Mouse (Mus musculus) limb, embryonic 15.5 days (tissue): ENCODE data around the gene Smcr8. TPM values are rescaled to one million over a fixed set of nuclear protein-coding genes. Genes with fewer than 3 reads are reported as not detected.
"Not testable (repeated sequence)": the region's sequence is repeated elsewhere in the genome, so short reads cannot be mapped to it uniquely, and the experiment has no call there.

ENCODE experiments used
- ATAC-seq: fragments of 200-750 bp; cut with Nextera tagmentation; 2 replicates; pipeline ENCODE4 v1.8.0; 2017; ENCODE audit warnings: low read depth, moderate TSS enrichment; ENCODE audit not compliant: insufficient number of reproducible peaks, low FRiP score, low TSS enrichment
- H3K27ac ChIP-seq: fragments of 300-500 bp; sonication (generic); 2 replicates; pipeline ENCODE4 v1.5.1; 2015; ENCODE audit warnings: moderate library complexity, mild to moderate bottlenecking, inconsistent platforms
- H3K27me3 ChIP-seq: fragments of 300-500 bp; sonication (generic); 2 replicates; pipeline ENCODE4 v1.6.1; 2015; ENCODE audit warnings: inconsistent platforms
- H3K36me3 ChIP-seq: fragments of 300-500 bp; sonication (generic); 2 replicates; pipeline ENCODE4 v1.6.1; 2015; ENCODE audit warnings: inconsistent platforms
- H3K4me1 ChIP-seq: fragments of 300-500 bp; sonication (generic); 2 replicates; pipeline ENCODE4 v1.6.1; 2015; ENCODE audit warnings: inconsistent platforms
- H3K4me2 ChIP-seq: fragments of 300-500 bp; sonication (generic); 2 replicates; pipeline ENCODE4 v1.6.1; 2015; ENCODE audit warnings: mild to moderate bottlenecking, inconsistent platforms
- H3K4me3 ChIP-seq: fragments of 300-500 bp; sonication (generic); 2 replicates; pipeline ENCODE4 v1.5.1; 2015; ENCODE audit warnings: mild to moderate bottlenecking, inconsistent platforms
- H3K9ac ChIP-seq: fragments of 300-500 bp; sonication (generic); 2 replicates; pipeline ENCODE4 v1.6.1; 2015; ENCODE audit warnings: inconsistent platforms
- H3K9me3 ChIP-seq: fragments of 300-500 bp; sonication (generic); 2 replicates; pipeline ENCODE4 v1.6.1; 2016; ENCODE audit warnings: inconsistent platforms
- WGBS: fragments of 180-500 bp; shearing (Covaris S2); methylation state at CpG from one replicate; pipeline ENCODE4 v1.1.7; 2015; 5-methylcytosine and 5-hydroxymethylcytosine counted together
- polyA plus RNA-seq: library from polyadenylated mRNA; unstranded; fragments of >200 nt; fragmentation: Nextera tagmentation; extraction: Ambion mirVana; gene quantifications from 2 replicates; pipeline ENCODE4 v1.2.1, GENCODE M21; 2015

The Smcr8 gene
- polyA plus RNA-seq, 1 experiment from 2014 or later, result 5.6 TPM

DNA sequence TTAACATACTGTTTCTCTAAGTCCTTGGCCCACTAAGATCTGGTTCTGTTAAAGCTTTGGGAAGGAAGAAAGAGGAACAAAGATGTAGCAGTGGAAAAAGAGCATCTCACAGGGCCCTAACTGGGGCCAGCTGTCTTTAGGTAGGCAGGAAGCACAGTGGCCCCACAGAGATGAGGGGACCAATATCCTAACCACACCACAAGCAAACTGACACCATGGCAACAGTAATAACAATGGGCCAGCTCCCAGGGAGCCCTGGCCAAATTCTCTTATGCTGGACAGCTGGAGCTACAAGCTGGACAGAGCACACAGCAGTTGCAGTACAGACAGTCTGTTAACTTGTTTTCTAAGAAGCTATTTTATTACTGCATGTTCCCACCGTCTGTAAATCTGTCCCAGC is 10.3 kb downstream of the Smcr8 start:
- Histone ChIP-seq H3K27me3 (no peaks in the 10 kb centered on the region), H3K9ac (no peak overlapping the region), H3K36me3 (peaks cover 74% of the 10 kb centered on the region), H3K27ac (no peak overlapping the region), H3K4me2 (no peak overlapping the region), H3K4me3 (no peak overlapping the region), H3K9me3 (no peaks in the 10 kb centered on the region), H3K4me1 (0 out of 2 replicates have a peak, but pooled peaks cover 1% of the 10 kb centered on the region)
- whole genome bisulfite sequencing, result 46% methylated on average over 1 of the region's 1 CpGs
- no peak for ATAC-seq

DNA sequence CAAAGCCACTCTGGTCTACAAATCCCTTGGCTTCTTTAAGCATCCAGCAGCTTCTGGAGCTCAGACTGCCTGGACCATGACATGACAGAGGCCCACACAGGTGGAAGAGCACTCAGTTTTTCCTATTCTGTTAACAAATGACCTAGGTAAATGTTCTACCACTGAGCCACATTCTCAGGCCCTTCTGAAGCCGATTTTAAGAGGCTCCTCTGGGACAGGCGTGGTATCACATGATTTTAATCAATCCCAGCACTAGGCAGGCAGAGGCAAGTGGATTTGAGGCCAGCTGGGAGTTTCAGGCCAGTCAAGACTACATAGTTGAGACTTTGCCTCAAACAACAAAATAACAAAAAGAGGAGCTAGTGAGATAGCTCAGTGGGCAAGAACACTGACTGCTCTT is 13.1 kb downstream of the Smcr8 start:
- peaks cover 72% of the 10 kb centered on the region for H3K36me3 ChIP-seq
- H3K9me3 ChIP-seq, result no peaks in the 10 kb centered on the region
- no peak overlapping the region for H3K4me3 ChIP-seq
- H3K27ac ChIP-seq, result no peak overlapping the region
- no peak overlapping the region for H3K9ac ChIP-seq
- H3K27me3 ChIP-seq, result no peaks in the 10 kb centered on the region
- no peaks in the 10 kb centered on the region for H3K4me1 ChIP-seq
- 46% methylated on average over 2 of the region's 2 CpGs for WGBS
- H3K4me2 ChIP-seq, result no peak overlapping the region
- no peak for ATAC-seq

DNA sequence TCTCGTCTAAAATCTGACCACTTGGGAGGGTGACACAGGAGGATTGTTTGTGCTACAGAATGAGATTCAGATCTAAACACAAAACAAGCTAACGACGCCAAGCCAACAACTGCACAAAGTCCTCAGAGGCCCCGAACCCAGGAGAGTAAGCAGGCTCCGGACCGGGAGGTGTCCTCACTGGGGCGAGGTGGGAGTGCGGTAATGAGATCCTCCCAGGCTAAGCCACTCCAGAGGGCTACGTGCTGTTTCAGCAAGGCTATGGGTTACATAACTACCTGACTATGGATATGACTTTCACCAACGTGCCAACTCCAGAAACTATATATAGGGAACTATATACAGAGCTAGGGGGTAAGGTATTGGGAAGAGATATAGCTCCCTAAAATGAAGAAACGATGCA is 19.0 kb downstream of the Smcr8 start:
- ATAC-seq, result no peak
- no peak overlapping the region for H3K4me2 ChIP-seq
- no peaks in the 10 kb centered on the region for H3K9me3 ChIP-seq
- no peak overlapping the region for H3K27ac ChIP-seq
- H3K9ac ChIP-seq, result no peak overlapping the region
- H3K4me3 ChIP-seq, result no peak overlapping the region
- no peaks in the 10 kb centered on the region for H3K27me3 ChIP-seq
- 90% methylated on average over 11 of the region's 11 CpGs for WGBS
- H3K36me3 ChIP-seq, result peaks cover 64% of the 10 kb centered on the region
- H3K4me1 ChIP-seq, result no peaks in the 10 kb centered on the region

DNA sequence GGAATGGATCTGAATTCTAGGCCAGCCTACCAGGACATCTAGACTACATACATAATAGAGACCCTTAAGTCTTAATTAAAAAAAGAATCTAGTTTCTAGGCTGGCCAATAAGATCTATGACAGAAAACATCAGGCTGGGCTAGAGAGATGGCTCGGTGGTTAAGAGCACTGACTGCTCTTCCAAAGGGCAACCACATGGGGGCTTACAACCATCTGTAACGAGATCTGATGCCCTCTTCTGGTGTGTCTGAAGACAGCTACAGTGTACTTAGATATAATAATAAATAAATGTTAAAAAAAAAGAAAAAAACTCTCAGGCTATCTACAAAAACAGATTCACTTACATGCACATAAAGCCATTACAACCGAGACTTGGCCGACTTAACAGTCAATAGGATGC is 22.7 kb downstream of the Smcr8 start:
- Histone ChIP-seq H3K36me3 (peaks cover 56% of the 10 kb centered on the region), H3K9ac (no peak overlapping the region), H3K4me1 (no peaks in the 10 kb centered on the region), H3K27me3 (no peaks in the 10 kb centered on the region), H3K9me3 (no peaks in the 10 kb centered on the region), H3K27ac (no peak overlapping the region), H3K4me3 (no peak overlapping the region), H3K4me2 (no peak overlapping the region)
- WGBS, result 83% methylated on average over 4 of the region's 4 CpGs
- no peak for ATAC-seq

DNA sequence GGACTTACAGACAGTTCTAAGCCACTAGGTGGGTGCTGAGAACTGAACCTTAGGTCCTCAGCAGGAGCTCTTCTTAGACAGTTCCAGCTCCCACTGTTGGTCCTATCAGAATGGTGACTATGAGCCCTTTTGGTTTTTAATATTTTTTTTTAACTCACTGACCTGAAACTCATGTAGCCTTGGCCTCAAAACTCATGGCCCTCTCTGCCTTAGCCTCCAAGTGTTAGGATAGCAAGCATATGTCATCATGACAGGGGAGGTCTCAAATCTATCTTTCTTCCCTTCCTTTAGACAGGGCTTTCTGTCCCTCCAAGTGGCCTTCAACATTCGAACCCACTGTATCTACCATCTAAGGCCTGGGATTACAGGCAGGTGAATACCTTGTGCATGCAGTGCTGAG is 23.6 kb downstream of the Smcr8 start:
- Histone ChIP-seq H3K27me3 (no peaks in the 10 kb centered on the region), H3K27ac (no peak overlapping the region), H3K9ac (no peak overlapping the region), H3K9me3 (no peaks in the 10 kb centered on the region), H3K36me3 (peaks cover 54% of the 10 kb centered on the region), H3K4me1 (no peaks in the 10 kb centered on the region), H3K4me2 (no peak overlapping the region), H3K4me3 (no peak overlapping the region)
- WGBS, result 89% methylated on average over 1 of the region's 1 CpGs
- ATAC-seq, result no peak

DNA sequence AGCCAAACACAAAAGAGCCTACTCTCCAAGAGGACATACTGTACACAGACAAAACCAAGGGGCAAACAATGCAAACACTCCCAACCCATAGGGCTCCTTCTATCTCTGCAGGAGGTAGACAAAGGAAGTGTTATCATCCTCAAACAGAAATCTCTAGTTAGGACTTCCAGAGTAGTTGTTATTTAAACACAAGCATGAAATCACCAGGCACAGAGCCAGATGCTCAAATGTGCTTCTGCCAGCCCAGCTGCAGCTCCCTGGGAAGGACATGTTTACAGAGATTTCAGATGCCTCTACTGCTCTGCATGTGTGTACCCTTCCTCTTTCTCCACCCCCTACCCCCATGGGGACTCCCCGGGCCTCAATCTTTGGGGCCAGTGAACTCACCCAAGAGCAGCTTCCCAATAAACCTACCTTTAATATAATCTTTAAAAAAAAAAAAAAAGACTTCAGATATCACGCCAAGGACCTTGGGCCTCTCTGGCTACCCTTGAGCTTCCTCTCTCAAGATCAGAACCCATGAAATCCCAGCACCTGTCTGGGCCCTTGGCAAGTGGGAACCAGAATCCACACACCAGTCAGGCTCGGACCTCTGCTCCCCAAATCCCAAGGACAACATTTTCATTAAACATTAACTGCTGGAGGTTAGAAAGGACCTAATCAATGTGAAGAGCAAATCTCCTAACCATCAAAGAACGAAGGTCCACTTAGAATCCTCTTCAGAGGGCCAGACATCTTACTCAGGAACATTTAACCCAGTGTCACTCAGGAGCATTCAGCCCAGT is 31.2 kb downstream of the Smcr8 start:
- WGBS, result 80% methylated on average over 4 of the region's 4 CpGs
- Histone ChIP-seq H3K36me3 (no peaks in the 10 kb centered on the region), H3K4me2 (no peak overlapping the region), H3K9ac (no peak overlapping the region), H3K4me3 (no peak overlapping the region), H3K9me3 (no peaks in the 10 kb centered on the region), H3K4me1 (peaks cover 20% of the 10 kb centered on the region), H3K27ac (no peak overlapping the region), H3K27me3 (no peaks in the 10 kb centered on the region)
- no peak for ATAC-seq

DNA sequence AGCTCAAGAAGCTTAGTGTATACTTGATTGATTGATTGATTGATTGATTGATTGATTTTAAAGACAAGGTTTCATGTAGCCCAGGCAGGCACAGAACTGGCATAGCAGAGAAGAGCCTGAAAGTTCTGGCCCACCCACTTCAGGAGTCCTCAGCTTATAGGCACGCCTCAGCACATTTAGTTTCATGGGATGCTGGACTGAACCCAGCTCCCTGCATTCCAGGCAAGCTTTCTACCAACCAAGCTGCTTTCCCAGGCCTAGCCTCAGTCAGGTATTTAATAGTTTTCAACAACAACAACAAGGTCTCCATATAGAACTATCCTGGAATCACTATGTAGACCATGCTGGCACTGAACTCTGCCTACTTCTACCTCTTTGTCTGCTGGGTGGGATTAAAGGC is 32.2 kb downstream of the Smcr8 start:
- Histone ChIP-seq H3K4me2 (peak overlapping the region; percentile 84), H3K27me3 (no peaks in the 10 kb centered on the region), H3K36me3 (no peaks in the 10 kb centered on the region), H3K4me3 (peak overlapping the region; percentile 47), H3K4me1 (peaks cover 20% of the 10 kb centered on the region), H3K27ac (no peak overlapping the region), H3K9me3 (no peaks in the 10 kb centered on the region), H3K9ac (no peak overlapping the region)
- WGBS, result 20% methylated on average over 1 of the region's 1 CpGs
- ATAC-seq, result no peak

DNA sequence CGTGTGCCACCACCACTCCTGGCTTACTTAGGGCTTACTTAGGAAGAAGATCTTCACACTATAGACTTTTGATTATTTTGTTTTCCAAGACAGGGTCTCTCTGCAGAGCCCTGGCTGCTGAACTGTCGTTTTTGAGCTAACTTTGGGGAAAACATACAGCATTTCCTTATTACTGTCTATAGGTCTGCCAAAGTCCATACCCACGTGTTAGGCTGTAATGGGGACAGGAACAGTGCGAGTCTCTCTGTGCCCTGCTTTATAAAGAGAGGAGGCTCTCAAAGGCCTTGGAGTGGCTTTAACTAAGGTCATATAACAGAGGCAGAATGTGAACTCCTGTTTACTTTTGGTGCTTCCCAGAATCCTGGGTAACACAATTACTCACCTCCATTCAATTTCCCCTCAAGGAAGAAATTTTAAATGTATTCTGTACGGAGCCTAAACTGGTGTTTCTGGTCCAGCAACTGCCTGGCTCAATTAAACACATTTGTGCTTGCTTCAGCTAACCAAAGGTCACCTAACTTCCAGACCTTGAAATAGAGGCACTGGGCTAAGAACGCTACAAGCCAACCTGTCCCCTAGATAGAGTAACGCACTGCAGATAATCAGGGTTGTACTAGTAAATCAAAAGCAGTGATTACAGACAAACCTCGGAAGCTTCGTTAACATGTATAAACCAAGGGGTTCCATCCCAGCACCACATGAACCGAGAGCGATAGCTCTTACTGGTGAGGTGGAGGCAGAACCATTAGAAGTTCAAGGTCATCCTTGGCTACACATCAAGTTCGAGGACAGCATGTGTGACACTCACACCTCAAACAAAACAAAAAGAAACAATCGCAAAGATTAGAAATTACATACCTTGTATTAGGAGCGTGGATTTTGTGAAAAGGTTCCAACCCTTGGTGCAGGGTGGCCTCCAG is 33.0 kb downstream of the Smcr8 start:
- Histone ChIP-seq H3K4me2 (peak overlapping the region; percentile 84), H3K4me1 (peaks cover 20% of the 10 kb centered on the region), H3K27ac (0 out of 2 replicates have a peak overlapping the region, but pooled peaks have one; percentile 4), H3K4me3 (peak overlapping the region; percentile 47), H3K9ac (no peak overlapping the region), H3K27me3 (no peaks in the 10 kb centered on the region), H3K9me3 (no peaks in the 10 kb centered on the region), H3K36me3 (no peaks in the 10 kb centered on the region)
- WGBS, result 9% methylated on average over 14 of the region's 14 CpGs
- ATAC-seq, result no peak

DNA sequence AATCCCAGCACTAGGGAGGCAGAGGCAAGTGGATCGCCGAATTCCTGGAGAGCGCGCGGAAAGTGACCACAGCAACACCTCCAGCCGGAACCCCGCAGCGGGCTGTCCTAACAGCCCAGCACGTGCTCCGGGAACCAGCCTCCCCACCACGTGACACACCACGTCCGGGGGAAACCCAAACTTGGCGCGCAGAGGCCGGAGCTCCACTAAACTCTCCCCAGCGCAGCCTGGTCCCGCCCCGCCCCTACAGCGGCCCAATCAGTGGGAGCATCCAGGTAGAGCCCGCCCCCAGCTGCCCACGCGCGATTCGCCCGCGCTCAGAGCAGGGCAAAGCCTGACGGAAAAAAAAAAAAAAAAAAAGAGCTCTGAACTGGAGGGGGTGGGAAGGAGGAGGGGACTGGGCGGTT is 33.7 kb downstream of the Smcr8 start:
- Histone ChIP-seq H3K4me2 (peak overlapping the region; percentile 84), H3K27ac (peak overlapping the region; percentile 4; the same call in 1 of the 2 replicates), H3K36me3 (no peaks in the 10 kb centered on the region), H3K9me3 (no peaks in the 10 kb centered on the region), H3K4me1 (peaks cover 20% of the 10 kb centered on the region), H3K27me3 (no peaks in the 10 kb centered on the region), H3K9ac (no peak overlapping the region), H3K4me3 (peak overlapping the region; percentile 47)
- peak; percentile 99 for ATAC-seq
- under 1% methylated on average over 29 of the region's 29 CpGs for WGBS

DNA sequence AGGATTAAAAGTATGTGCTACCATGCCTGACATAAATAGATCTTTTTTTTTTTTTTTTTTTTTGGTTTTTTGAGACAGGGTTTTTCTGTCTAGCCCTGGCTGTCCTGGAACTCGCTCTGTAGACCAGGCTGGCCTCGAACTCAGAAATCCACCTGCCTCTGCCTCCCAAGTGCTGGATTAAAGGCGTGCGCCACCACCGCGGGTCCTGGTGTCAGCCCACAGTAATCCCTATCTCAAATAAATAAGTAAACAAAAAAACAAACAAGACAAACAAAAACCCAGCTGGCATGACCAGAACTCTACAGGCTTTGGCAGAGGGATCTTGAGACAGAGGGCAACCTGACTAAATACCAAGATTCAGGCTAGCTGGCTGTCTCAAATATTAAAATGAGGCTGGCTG is 34.3 kb downstream of the Smcr8 start, which contains the start of gene Shmt1:
Gene Shmt1, minus strand, starts transcription at position 101 of the 400 bp plus-strand sequence.
- H3K27ac ChIP-seq, result peak within 1 kb of the TSS; percentile 4; the same call in 1 of the 2 replicates
- WGBS, result 32% methylated on average over 6 of the region's 6 CpGs
- peaks cover 20% of the 10 kb centered on the region for H3K4me1 ChIP-seq
- H3K4me3 ChIP-seq, result peak within 1 kb of the TSS; percentile 47
- not testable (repeated sequence) for H3K9me3 ChIP-seq, H3K9ac ChIP-seq, H3K27me3 ChIP-seq, H3K36me3 ChIP-seq, ATAC-seq
- H3K4me2 ChIP-seq, result peak within 1 kb of the TSS; percentile 84

DNA sequence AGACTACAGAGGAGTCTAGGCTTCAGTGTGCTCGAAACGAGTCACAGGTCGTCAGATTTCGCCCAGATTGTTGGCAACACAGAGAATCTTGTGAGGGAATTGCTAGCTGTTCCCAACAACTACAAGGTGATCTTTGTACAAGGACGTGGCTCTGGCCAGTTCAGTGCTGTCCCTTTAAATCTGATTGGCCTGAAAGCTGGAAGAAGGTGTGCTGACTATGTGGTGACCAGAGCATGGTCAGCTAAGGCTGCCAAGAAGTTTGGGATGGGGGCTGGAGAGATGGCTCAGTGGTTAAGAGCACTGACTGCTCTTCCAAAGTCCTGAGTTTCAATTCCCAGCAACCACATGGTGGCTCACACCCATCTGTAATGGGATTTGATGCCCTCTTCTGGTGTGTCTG is 39.1 kb downstream of the Smcr8 start:
- 75% methylated on average over 5 of the region's 5 CpGs for WGBS
- Histone ChIP-seq H3K9me3 (no peaks in the 10 kb centered on the region), H3K4me1 (no peaks in the 10 kb centered on the region; the same call in 1 of the 2 replicates), H3K9ac (no peak overlapping the region), H3K27me3 (no peaks in the 10 kb centered on the region), H3K4me3 (no peak overlapping the region), H3K4me2 (no peak overlapping the region), H3K27ac (no peak overlapping the region), H3K36me3 (no peaks in the 10 kb centered on the region)
- no peak for ATAC-seq

DNA sequence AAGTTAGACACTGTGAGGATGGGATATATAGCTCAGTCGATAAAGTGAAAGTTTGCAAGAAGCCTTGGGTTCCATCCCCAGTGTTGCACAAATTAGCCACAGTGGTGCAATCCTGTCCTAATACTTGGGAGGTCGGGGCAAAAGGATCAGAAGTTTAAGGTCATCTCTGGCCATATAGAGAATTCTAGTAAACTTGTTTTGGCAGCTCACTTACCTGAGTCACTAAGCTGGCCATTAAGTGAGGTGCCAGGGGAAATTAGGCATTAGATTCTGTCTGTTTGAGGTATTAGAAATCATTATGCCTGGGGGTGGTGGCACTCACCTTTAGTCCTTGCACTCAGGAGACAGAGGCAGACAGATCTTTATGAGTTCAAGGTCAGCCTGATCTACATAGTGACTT is 46.4 kb downstream of the Smcr8 start:
- no peak overlapping the region for H3K4me3 ChIP-seq
- no peak for ATAC-seq
- WGBS, result 63% methylated on average over 2 of the region's 2 CpGs
- H3K27me3 ChIP-seq, result no peaks in the 10 kb centered on the region
- H3K36me3 ChIP-seq, result no peaks in the 10 kb centered on the region
- H3K27ac ChIP-seq, result no peak overlapping the region
- H3K4me2 ChIP-seq, result no peak overlapping the region
- H3K9ac ChIP-seq, result no peak overlapping the region
- H3K4me1 ChIP-seq, result no peaks in the 10 kb centered on the region
- H3K9me3 ChIP-seq, result no peaks in the 10 kb centered on the region
